Mouse (Mus musculus) induced T-regulatory cell, adult 2 months (primary cell): ENCODE measurements around the gene Chrdl2.
"Not testable (repeated sequence)": the region's sequence is repeated elsewhere in the genome, so short reads cannot be mapped to it uniquely, and the experiment has no call there.

Experiments used
- DNase-seq: peaks from one replicate; pipeline ENCODE4 v3.0.0-alpha.2; 2012; ENCODE audit warnings: low read depth

Chrdl2 gene

GRCm38 (mm10) chr7:100036050-100036449 lies 30.1 kb downstream of the Chrdl2 start:
- no peak for DNase-seq

GRCm38 (mm10) chr7:100036495-100036894 lies 30.5 kb downstream of the Chrdl2 start:
- DNase-seq: no peak

GRCm38 (mm10) chr7:100042120-100042519 lies 36.1 kb downstream of the Chrdl2 start:
- no peak for DNase-seq

- DNase-seq: no peak
Measured at GRCm38 (mm10) chr7:100043096-100043495, 37.1 kb downstream of the Chrdl2 start.

DNA sequence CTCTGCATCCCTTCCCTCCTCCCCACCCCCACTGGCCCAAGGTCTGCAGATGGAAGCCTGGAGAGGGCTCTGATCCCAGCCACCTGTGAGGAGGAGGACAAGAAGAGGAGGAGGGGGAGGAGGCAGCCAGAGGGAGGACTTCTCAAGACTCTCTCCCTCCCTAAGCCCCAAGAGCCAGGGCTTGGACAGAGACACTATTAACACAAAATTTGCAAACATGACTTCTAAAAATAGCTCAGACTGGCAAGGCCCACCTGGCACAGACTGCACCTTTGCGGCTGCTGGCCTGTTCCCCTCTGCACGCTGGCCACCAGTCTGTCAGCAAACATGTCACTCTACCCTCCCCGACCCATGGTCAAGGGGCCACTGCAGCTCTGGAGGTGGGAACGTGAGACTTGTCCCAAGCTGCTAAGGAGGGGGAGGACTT lies 37.6 kb downstream of the Chrdl2 start:
- DNase-seq: no peak

DNA sequence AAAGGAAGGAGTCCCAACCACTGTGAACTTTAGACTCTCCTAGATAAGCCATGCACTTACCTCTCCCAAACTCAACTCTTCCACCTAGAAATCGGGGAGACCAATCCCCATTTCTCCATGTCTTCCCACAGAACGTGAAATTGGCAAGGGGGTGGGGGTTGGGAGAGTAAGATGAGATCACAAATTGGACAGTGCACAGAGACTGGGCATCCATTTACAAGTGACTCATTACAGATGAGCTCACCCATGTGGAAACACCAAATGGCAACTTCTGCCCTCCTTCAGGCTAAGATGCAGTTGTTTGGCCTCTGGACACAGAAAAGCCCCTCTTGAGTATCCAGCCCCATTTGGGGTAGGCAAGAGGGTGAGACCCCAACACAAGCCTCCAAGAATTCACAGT lies 40.5 kb downstream of the Chrdl2 start:
- DNase-seq: no peak

DNA sequence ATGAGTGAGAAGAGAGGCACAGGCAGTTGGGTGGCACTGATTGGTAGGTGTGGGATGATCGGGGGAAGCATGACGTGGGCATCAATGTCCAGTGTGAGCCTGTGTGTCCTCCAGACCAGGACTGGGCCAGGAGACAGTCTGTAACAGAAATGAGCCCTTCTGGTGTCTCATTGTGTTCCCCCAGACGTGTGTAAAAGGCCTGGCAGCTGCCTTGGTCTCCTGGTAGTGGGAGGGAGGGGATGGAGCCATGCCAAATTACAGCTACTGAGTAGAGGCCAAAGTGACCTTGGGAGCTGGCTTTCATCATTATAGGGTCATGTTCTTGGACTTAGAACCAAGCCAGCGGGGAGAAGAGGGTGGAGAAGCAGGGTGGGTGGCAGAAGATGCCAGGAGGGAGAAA lies 45.9 kb downstream of the Chrdl2 start:
- DNase-seq: no peak

GRCm38 (mm10) chr7:100052991-100053390 lies 47.0 kb downstream of the Chrdl2 start:
- not testable (repeated sequence) for DNase-seq

DNA sequence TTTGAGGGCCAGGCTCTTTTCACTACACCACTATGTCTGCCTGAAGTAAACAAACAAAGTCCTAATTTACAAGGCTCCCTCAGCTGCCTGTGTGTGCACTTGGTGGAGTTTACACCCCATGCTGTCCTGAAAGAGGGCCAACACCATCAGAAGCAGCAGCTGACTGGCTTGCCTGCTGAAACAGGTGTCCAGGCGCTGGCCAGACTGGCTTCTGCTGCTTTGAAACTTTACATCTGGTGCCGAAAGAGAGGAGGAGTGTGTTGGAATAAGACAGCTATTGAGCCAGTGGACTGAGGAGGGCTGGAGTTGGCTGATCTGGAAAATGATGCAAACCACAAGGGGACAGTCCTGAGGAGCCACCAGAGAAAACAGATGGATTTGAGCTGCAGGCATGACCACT lies 68.0 kb downstream of the Chrdl2 start:
- no peak for DNase-seq

DNA sequence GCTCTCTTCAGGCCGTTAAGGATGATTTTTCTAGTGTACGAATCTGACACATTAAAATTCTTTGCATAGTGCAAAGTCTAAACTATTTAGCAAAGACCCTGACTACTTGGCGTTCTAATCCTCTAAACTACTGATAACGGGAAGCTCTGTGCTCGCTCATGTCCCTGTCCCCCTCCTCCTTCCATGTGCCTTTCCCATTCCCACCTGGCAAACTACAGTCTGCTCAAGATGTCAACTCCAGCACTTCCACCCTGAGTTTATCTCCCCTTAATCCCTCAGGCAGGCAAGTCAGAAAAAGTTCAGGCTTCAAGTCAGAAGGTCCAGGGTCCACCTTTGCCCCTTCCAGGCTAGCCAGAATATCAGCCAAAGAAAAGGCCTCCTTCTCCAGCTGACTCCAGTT lies 70.3 kb downstream of the Chrdl2 start:
- DNase-seq: no peak

- DNase-seq: no peak
Measured at GRCm38 (mm10) chr7:100077071-100077470, 71.1 kb downstream of the Chrdl2 start.

DNA sequence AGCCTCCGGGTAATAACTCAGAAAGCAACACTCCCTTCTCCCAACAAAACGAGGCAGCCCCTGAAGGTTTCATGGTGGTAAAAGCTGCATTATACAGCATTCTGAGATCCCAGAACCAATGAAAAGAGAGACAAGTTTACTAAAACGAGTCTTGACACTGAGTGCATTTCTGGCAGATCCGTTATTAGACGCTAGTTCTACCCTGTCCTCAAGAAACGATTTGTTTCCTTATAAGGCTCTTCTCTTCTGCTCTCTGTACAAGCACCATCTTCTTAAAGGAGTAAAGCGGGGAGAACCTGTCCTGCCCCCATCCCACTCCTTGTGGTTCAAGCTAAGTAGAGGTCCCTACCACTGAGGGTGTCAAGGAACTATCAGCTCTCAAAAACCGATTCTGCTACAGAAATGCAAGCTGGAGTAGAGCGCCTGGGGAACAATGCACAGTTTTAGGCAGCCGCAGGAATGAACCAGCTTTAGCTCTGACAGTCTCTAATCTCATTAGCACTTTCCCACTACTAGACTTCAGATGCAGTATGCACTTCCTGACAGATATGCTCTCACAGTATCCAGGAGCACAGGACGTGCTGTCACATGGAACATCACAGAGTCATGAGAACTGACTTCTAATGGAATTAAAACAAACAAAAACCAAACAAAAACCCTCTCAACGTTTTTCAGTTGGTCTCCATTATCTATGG lies 74.3 kb downstream of the Chrdl2 start:
- no peak for DNase-seq

- no peak for DNase-seq
Measured at GRCm38 (mm10) chr7:100082836-100083235, 76.9 kb downstream of the Chrdl2 start.

GRCm38 (mm10) chr7:100083812-100084211 lies 77.8 kb downstream of the Chrdl2 start:
- no peak for DNase-seq
